Mouse (Mus musculus) E14TG2a.4 (cell line): ENCODE data around the gene Spop.

Experiments
- CTCF ChIP-seq: conservative IDR thresholded peaks from 2 replicates; pipeline ENCODE4 v1.5.1; 2014; ENCODE audit warnings: low read length
- NANOG ChIP-seq: IDR thresholded peaks from 2 replicates; pipeline ENCODE4 v1.6.1; 2014; ENCODE audit warnings: borderline replicate concordance, low read length, mixed read lengths
- POU5F1 ChIP-seq: IDR thresholded peaks from 2 replicates; pipeline ENCODE4 v1.6.1; 2014; ENCODE audit warnings: low read length, borderline replicate concordance

- TF ChIP-seq CTCF: no peak
- no peak for TF ChIP-seq POU5F1
- TF ChIP-seq NANOG: no peak
These were observed 45.0 kb upstream of the Spop start for GRCm38 (mm10) chr11:95368871-95369270.
